In genomic region chr10:116397573-116397972, GRCm38 (mm10) we compare ENCODE assay signal across 8 mouse cellular contexts.
A peak's percentile ranks its signal among the peaks of the same experiment; 100 is the strongest.
DNase-seq lines count a peak whose midpoint lies in the region; ATAC-seq and TF ChIP-seq lines count a peak whose summit lies in the region.

No protein-coding gene starts in this region.

- H3K4me1 ChIP-seq in lung, postnatal 0 days (ENCODE audit: insufficient read depth, low read depth, low read length) = no peaks in the 10 kb centered on the region
- peaks cover 13% of the 10 kb centered on the region for H3K4me1 ChIP-seq in forebrain, embryonic 13.5 days
- peaks cover 14% of the 10 kb centered on the region for H3K4me1 ChIP-seq in limb, embryonic 15.5 days
- no peaks in the 10 kb centered on the region for H3K4me1 ChIP-seq in thymus, adult 2 months (replicated peaks; ENCODE audit: control insufficient read depth, insufficient read depth, low read length)

- H3K9ac ChIP-seq in lung, postnatal 0 days (replicated peaks; ENCODE audit: low read depth) = no peak overlapping the region
- H3K9ac ChIP-seq in forebrain, embryonic 13.5 days = no peak overlapping the region
- no peak overlapping the region for H3K9ac ChIP-seq in limb, embryonic 15.5 days

- no peak for TF ChIP-seq EP300 in lung, postnatal 0 days (IDR thresholded peaks at IDR 0.05)

- no peaks in the 10 kb centered on the region for H3K36me3 ChIP-seq in lung, postnatal 0 days (ENCODE audit: insufficient read depth, low read length)
- H3K36me3 ChIP-seq in forebrain, embryonic 13.5 days (ENCODE audit: poor library complexity, severe bottlenecking) = no peaks in the 10 kb centered on the region
- H3K36me3 ChIP-seq in limb, embryonic 15.5 days = no peaks in the 10 kb centered on the region
- H3K36me3 ChIP-seq in thymus, adult 2 months (ENCODE audit: control insufficient read depth, insufficient read depth, low read length) = no peaks in the 10 kb centered on the region

- TF ChIP-seq CTCF in lung, postnatal 0 days (IDR thresholded peaks at IDR 0.05) = no peak
- no peak for TF ChIP-seq CTCF in thymus, adult 2 months (IDR thresholded peaks at IDR 0.05; ENCODE audit: borderline replicate concordance, control insufficient read depth, extremely low read depth, insufficient read depth, low read length, poor library complexity)
- TF ChIP-seq CTCF in layer of hippocampus, adult 2 months (conservative IDR thresholded peaks at IDR 0.05) = no peak

- no peak overlapping the region for H3K27ac ChIP-seq in lung, postnatal 0 days (ENCODE audit: low read length)
- no peak overlapping the region for H3K27ac ChIP-seq in forebrain, embryonic 13.5 days
- H3K27ac ChIP-seq in limb, embryonic 15.5 days = no peak overlapping the region
- H3K27ac ChIP-seq in thymus, adult 2 months (ENCODE audit: control insufficient read depth, insufficient read depth, low read length) = no peak overlapping the region
- H3K27ac ChIP-seq in layer of hippocampus, adult 2 months = no peak overlapping the region

- H3K9me3 ChIP-seq in lung, postnatal 0 days (ENCODE audit: low read length) = no peaks in the 10 kb centered on the region
- H3K9me3 ChIP-seq in forebrain, embryonic 13.5 days (replicated peaks) = no peaks in the 10 kb centered on the region
- no peaks in the 10 kb centered on the region for H3K9me3 ChIP-seq in limb, embryonic 15.5 days

- ATAC-seq in lung, postnatal 0 days = no peak
- no peak for ATAC-seq in forebrain, embryonic 13.5 days
- no peak for ATAC-seq in limb, embryonic 15.5 days (ENCODE audit: insufficient number of reproducible peaks, low FRiP score, low TSS enrichment, low read depth)

- DNase-seq in lung, postnatal 0 days (ENCODE audit: low spot score) = no peak
- DNase-seq in lung, adult 18-20 months = no peak
- DNase-seq in thymus, adult 2 months = peak; percentile 14
- DNase-seq in right cerebral cortex, adult 2 months (ENCODE audit: low spot score in 2 of 2) = no peak
- DNase-seq in layer of hippocampus, adult 2 months (ENCODE audit: low spot score in 2 of 2) = no peak
- DNase-seq in adrenal gland, postnatal 10 days = no peak

- WGBS in lung, postnatal 0 days = 15% methylated on average over 14 of the region's 14 CpGs
- 46% methylated on average over 14 of the region's 14 CpGs for WGBS in forebrain, embryonic 13.5 days
- 27% methylated on average over 14 of the region's 14 CpGs for WGBS in limb, embryonic 15.5 days
- WGBS in thymus, adult 2 months = 42% methylated on average over 14 of the region's 14 CpGs

- 0 out of 2 replicates have a peak overlapping the region, but pooled peaks have one; percentile 8 for H3K4me2 ChIP-seq in lung, postnatal 0 days (replicated peaks; ENCODE audit: low read depth, low read length)
- peak overlapping the region; percentile 13 for H3K4me2 ChIP-seq in forebrain, embryonic 13.5 days
- H3K4me2 ChIP-seq in limb, embryonic 15.5 days = peak overlapping the region; percentile 32

- no peak for TF ChIP-seq POLR2A in thymus, adult 2 months (IDR thresholded peaks at IDR 0.05; ENCODE audit: control insufficient read depth, extremely low read depth, insufficient read depth, low read length, poor library complexity)

- no peak overlapping the region for H3K4me3 ChIP-seq in lung, postnatal 0 days (ENCODE audit: low read depth, low read length)
- H3K4me3 ChIP-seq in forebrain, embryonic 13.5 days = no peak overlapping the region
- H3K4me3 ChIP-seq in limb, embryonic 15.5 days = peak overlapping the region; percentile 17
- no peak overlapping the region for H3K4me3 ChIP-seq in thymus, adult 2 months (ENCODE audit: control insufficient read depth, insufficient read depth, low read length)
- no peak overlapping the region for H3K4me3 ChIP-seq in layer of hippocampus, adult 2 months

- no peaks in the 10 kb centered on the region for H3K27me3 ChIP-seq in lung, postnatal 0 days (replicated peaks; ENCODE audit: insufficient read depth, low read length)
- no peaks in the 10 kb centered on the region for H3K27me3 ChIP-seq in forebrain, embryonic 13.5 days
- no peaks in the 10 kb centered on the region for H3K27me3 ChIP-seq in limb, embryonic 15.5 days
- no peaks in the 10 kb centered on the region for H3K27me3 ChIP-seq in thymus, adult 2 months (ENCODE audit: control insufficient read depth, insufficient read depth, low read length)
